In the genomic region with DNA sequence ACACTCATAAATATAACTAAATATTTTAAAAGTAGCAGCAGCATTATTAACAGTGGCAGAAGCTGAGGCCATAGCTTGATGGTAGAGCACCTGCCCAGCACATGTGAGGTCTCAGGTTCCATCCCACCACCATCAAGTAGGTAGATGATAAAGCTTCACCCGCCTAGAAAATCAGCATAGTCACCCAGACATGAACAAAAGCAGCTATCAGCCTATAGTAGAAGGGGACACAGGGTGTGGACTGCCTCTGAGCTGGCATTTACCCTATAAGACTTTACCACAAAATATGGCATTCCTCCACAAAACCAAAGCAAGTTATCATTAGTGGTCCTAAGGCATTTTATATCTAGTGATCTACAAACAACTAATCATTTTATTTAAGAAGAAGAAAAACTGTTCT, we compare ENCODE assay signal across 18 mouse cellular contexts. TPM values are rescaled to one million over a fixed set of nuclear protein-coding genes. Genes with fewer than 3 reads are reported as not detected.
A peak's percentile ranks its signal among the peaks of the same experiment; 100 is the strongest.
DNase-seq lines count a peak whose midpoint lies in the region; ATAC-seq and TF ChIP-seq lines count a peak whose summit lies in the region.
"Had no signal": no experiment of that assay in that cellular context is flagged by ENCODE, and none has a peak within 500 bp of the region (broad histone marks: within the 10 kb centered on the region; RNA-seq: fewer than 3 reads in every experiment).

No protein-coding gene starts in this region.

- peak overlapping the region; percentile 82 for H3K27ac ChIP-seq in heart, embryonic 15.5 days
- H3K27ac ChIP-seq in limb, embryonic 14.5 days (replicated peaks; ENCODE audit: low read depth, low read length), result 0 out of 2 replicates have a peak overlapping the region, but pooled peaks have one; percentile 13
- no peak overlapping the region for H3K27ac ChIP-seq in limb, embryonic 10.5 days
- H3K27ac ChIP-seq in liver, embryonic 15.5 days (replicated peaks), result 0 out of 2 replicates have a peak overlapping the region, but pooled peaks have one; percentile 16
- H3K27ac ChIP-seq: forebrain, embryonic 12.5 days; limb, embryonic 15.5 days; neural tube, embryonic 12.5 days had no signal

- H3K36me3 ChIP-seq in heart, embryonic 15.5 days, result 0 out of 2 replicates have a peak, but pooled peaks cover 2% of the 10 kb centered on the region
- 0 out of 2 replicates have a peak, but pooled peaks cover 6% of the 10 kb centered on the region for H3K36me3 ChIP-seq in limb, embryonic 14.5 days (ENCODE audit: control insufficient read depth, insufficient read depth, low read length)
- peaks cover 12% of the 10 kb centered on the region for H3K36me3 ChIP-seq in limb, embryonic 10.5 days
- H3K36me3 ChIP-seq in liver, embryonic 15.5 days (replicated peaks), result no peaks in the 10 kb centered on the region
- H3K36me3 ChIP-seq: forebrain, embryonic 12.5 days; limb, embryonic 15.5 days; neural tube, embryonic 12.5 days had no signal

- H3K4me3 ChIP-seq in heart, embryonic 15.5 days, result no peak overlapping the region
- no peak overlapping the region for H3K4me3 ChIP-seq in limb, embryonic 14.5 days (replicated peaks; ENCODE audit: low read length)
- no peak overlapping the region for H3K4me3 ChIP-seq in limb, embryonic 10.5 days
- H3K4me3 ChIP-seq in liver, embryonic 15.5 days (replicated peaks), result no peak overlapping the region
- H3K4me3 ChIP-seq: forebrain, embryonic 12.5 days; limb, embryonic 15.5 days; neural tube, embryonic 12.5 days had no signal

- ATAC-seq in heart, embryonic 15.5 days (replicated peaks; ENCODE audit: insufficient number of reproducible peaks, insufficient read depth, low FRiP score, low read depth), result no peak
- no peak for ATAC-seq in limb, embryonic 14.5 days (ENCODE audit: low FRiP score, low read depth)
- ATAC-seq in liver, embryonic 15.5 days (ENCODE audit: insufficient read depth), result no peak
- ATAC-seq: CD4-positive, CD25-positive, alpha-beta regulatory T cell, adult 4 months had no signal

- no peaks in the 10 kb centered on the region for H3K9me3 ChIP-seq in heart, embryonic 15.5 days (replicated peaks)
- H3K9me3 ChIP-seq in limb, embryonic 14.5 days (ENCODE audit: control insufficient read depth, low read length), result no peaks in the 10 kb centered on the region
- no peaks in the 10 kb centered on the region for H3K9me3 ChIP-seq in limb, embryonic 10.5 days (replicated peaks)
- no peaks in the 10 kb centered on the region for H3K9me3 ChIP-seq in liver, embryonic 15.5 days (replicated peaks)
- H3K9me3 ChIP-seq: forebrain, embryonic 12.5 days; limb, embryonic 15.5 days; neural tube, embryonic 12.5 days had no signal

- DNase-seq in heart, adult 8-10 months (ENCODE audit: low spot score), result no peak
- DNase-seq in limb, embryonic 14.5 days (ENCODE audit: low spot score), result no peak
- no peak for DNase-seq in limb, embryonic 10.5 days (ENCODE audit: low spot score)
- DNase-seq in c-Kit-positive CD71-positive TER-119-positive erythroid progenitor cells, embryonic 14.5 days (ENCODE audit: low spot score), result peak; percentile 7
- no peak for DNase-seq in urinary bladder, adult 2 months (ENCODE audit: low spot score)
- DNase-seq: cerebellum, adult 9-11 months; gastrocnemius, postnatal 25 days; midbrain, embryonic 14.5 days; right cerebral cortex, adult 18-20 months; thymus, postnatal 4 days had no signal

- H3K27me3 ChIP-seq in heart, embryonic 15.5 days, result no peaks in the 10 kb centered on the region
- no peaks in the 10 kb centered on the region for H3K27me3 ChIP-seq in limb, embryonic 14.5 days (ENCODE audit: control insufficient read depth, insufficient read depth, low read length)
- H3K27me3 ChIP-seq in limb, embryonic 10.5 days (ENCODE audit: low read depth, poor library complexity, severe bottlenecking), result no peaks in the 10 kb centered on the region
- no peaks in the 10 kb centered on the region for H3K27me3 ChIP-seq in liver, embryonic 15.5 days
- H3K27me3 ChIP-seq: forebrain, embryonic 12.5 days; limb, embryonic 15.5 days; neural tube, embryonic 12.5 days had no signal

- H3K9ac ChIP-seq in heart, embryonic 15.5 days, result no peak overlapping the region
- H3K9ac ChIP-seq in limb, embryonic 14.5 days (ENCODE audit: low read depth, low read length, severe bottlenecking), result no peak overlapping the region
- H3K9ac ChIP-seq in liver, embryonic 15.5 days, result no peak overlapping the region
- H3K9ac ChIP-seq: forebrain, embryonic 12.5 days; limb, embryonic 15.5 days; neural tube, embryonic 12.5 days had no signal

- 76% methylated on average over 1 of the region's 1 CpGs for WGBS in heart, embryonic 15.5 days
- WGBS in limb, embryonic 14.5 days, result 75% methylated on average over 1 of the region's 1 CpGs
- 77% methylated on average over 1 of the region's 1 CpGs for WGBS in limb, embryonic 10.5 days
- 27% methylated on average over 1 of the region's 1 CpGs for WGBS in liver, embryonic 15.5 days (ENCODE audit: insufficient replicate concordance)

- H3K4me1 ChIP-seq in heart, embryonic 15.5 days (replicated peaks), result peaks cover 32% of the 10 kb centered on the region
- H3K4me1 ChIP-seq in limb, embryonic 14.5 days (ENCODE audit: control insufficient read depth, insufficient read depth, low read length), result no peaks in the 10 kb centered on the region; the same call in 1 of the 2 replicates
- H3K4me1 ChIP-seq in limb, embryonic 10.5 days, result no peaks in the 10 kb centered on the region
- H3K4me1 ChIP-seq in liver, embryonic 15.5 days (replicated peaks), result peaks cover 19% of the 10 kb centered on the region
- H3K4me1 ChIP-seq: forebrain, embryonic 12.5 days; limb, embryonic 15.5 days; neural tube, embryonic 12.5 days had no signal

- TF ChIP-seq POLR2A in limb, embryonic 14.5 days (IDR thresholded peaks at IDR 0.05; ENCODE audit: borderline replicate concordance, extremely low read depth, insufficient read depth, insufficient read length), result no peak

- H3K4me2 ChIP-seq in heart, embryonic 15.5 days, result no peak overlapping the region
- no peak overlapping the region for H3K4me2 ChIP-seq in limb, embryonic 14.5 days (replicated peaks; ENCODE audit: low read depth, low read length, severe bottlenecking)
- no peak overlapping the region for H3K4me2 ChIP-seq in liver, embryonic 15.5 days
- H3K4me2 ChIP-seq: forebrain, embryonic 12.5 days; limb, embryonic 15.5 days; neural tube, embryonic 12.5 days had no signal

RNA-seq across cellular contexts. Expression of a gene that starts 10.7 kb away (rescaled TPM):
- 28.2 and 32.5 TPM in 2 replicates for polyA plus RNA-seq in heart, embryonic 15.5 days (2015; fragmentation: Nextera tagmentation; extraction: Ambion mirVana)
- total RNA-seq in heart, adult 8-10 months (2022), result 10 to 100 TPM; 38.7 to 43.4 (median 41.0) TPM
- 34.3 and 41.9 TPM in 2 replicates for polyA plus RNA-seq in limb, embryonic 14.5 days (2012; rRNA removed)
- 31.6 and 39.3 TPM in 2 replicates for polyA plus RNA-seq in limb, embryonic 14.5 days (2014; fragmentation: Nextera tagmentation; extraction: Ambion mirVana)
- polyA plus RNA-seq in limb, embryonic 10.5 days (2016; fragmentation: Nextera tagmentation; extraction: Ambion mirVana), result 22.8 and 27.2 TPM in 2 replicates
- 12.9 and 14.4 TPM in 2 replicates for polyA plus RNA-seq in liver, embryonic 15.5 days (2015; fragmentation: Nextera tagmentation; extraction: Ambion mirVana)
- polyA plus RNA-seq in urinary bladder, adult 2 months (2012; rRNA removed), result 31.1 and 31.4 TPM in 2 replicates

RNA-seq across cellular contexts. Expression of a gene that starts 51.8 kb away (rescaled TPM):
- 0.31 TPM in 1 of 2 replicates, not detected in the other for polyA plus RNA-seq in heart, embryonic 15.5 days (2015; fragmentation: Nextera tagmentation; extraction: Ambion mirVana)
- total RNA-seq in heart, adult 8-10 months (2022), result not detected
- not detected in 2 replicates for polyA plus RNA-seq in limb, embryonic 14.5 days (2012; rRNA removed)
- polyA plus RNA-seq in limb, embryonic 14.5 days (2014; fragmentation: Nextera tagmentation; extraction: Ambion mirVana), result 0.54 and 0.55 TPM in 2 replicates
- 0.38 TPM in 1 of 2 replicates, not detected in the other for polyA plus RNA-seq in limb, embryonic 10.5 days (2016; fragmentation: Nextera tagmentation; extraction: Ambion mirVana)
- polyA plus RNA-seq in liver, embryonic 15.5 days (2015; fragmentation: Nextera tagmentation; extraction: Ambion mirVana), result not detected in 2 replicates
- polyA plus RNA-seq in urinary bladder, adult 2 months (2012; rRNA removed), result not detected in 2 replicates
- total RNA-seq: gastrocnemius, postnatal 25 days; layer of hippocampus, postnatal 25 days had no signal
- polyA plus RNA-seq: brain, embryonic 14.5 days; forebrain, embryonic 12.5 days; limb, embryonic 15.5 days; neural tube, embryonic 12.5 days had no signal
